Mouse (Mus musculus) CH12.LX (cell line): ENCODE data around the gene Tiam1. TPM values are rescaled to one million over a fixed set of nuclear protein-coding genes. Genes with fewer than 3 reads are reported as not detected.

Experiments used
- DNase-seq: peaks from one replicate; pipeline ENCODE4 v3.0.0-alpha.2; 2013; ENCODE audit errors: extremely low read depth
- H3K27ac ChIP-seq: 2 replicates; pipeline ENCODE4 v1.5.1; 2012; ENCODE audit warnings: low read depth, mild to moderate bottlenecking, control low read depth, moderate library complexity; ENCODE audit not compliant: insufficient read depth
- H3K27me3 ChIP-seq: replicated peaks from 2 replicates; pipeline ENCODE3; 2012; ENCODE audit warnings: inconsistent platforms
- H3K36me3 ChIP-seq, 2 experiments: replicated peaks in 1 of 2; 2 replicates each; pipeline versions ENCODE3 to v1.6.1; 2012; ENCODE audit warnings: inconsistent platforms in 1 of 2, low read length in 1 of 2, mild to moderate bottlenecking in 1 of 2, mixed read lengths in 1 of 2, moderate library complexity in 1 of 2; ENCODE audit not compliant: control insufficient read depth in 1 of 2, insufficient read depth in 1 of 2
- H3K4me1 ChIP-seq, 2 experiments: 2 replicates each; pipeline ENCODE4 v1.6.1; 2012; ENCODE audit warnings: inconsistent platforms in 1 of 2, moderate library complexity in 1 of 2; ENCODE audit not compliant: insufficient read depth in 2 of 2, control insufficient read depth in 1 of 2
- H3K4me2 ChIP-seq: 2 replicates; pipeline ENCODE4 v1.6.1; 2012; ENCODE audit warnings: low read depth, mild to moderate bottlenecking, control low read depth; ENCODE audit not compliant: poor library complexity, insufficient read depth, severe bottlenecking
- H3K4me3 ChIP-seq, 3 experiments: fragments of 150-350 bp in 1 of 3; sonication (generic) in 1 of 3; replicated peaks in 1 of 3; 2 replicates each; pipeline versions ENCODE3 to v1.5.1; 2011 to 2012; ENCODE audit warnings: low read depth in 2 of 3, low read length in 2 of 3, mild to moderate bottlenecking in 2 of 3, moderate library complexity in 2 of 3, control low read depth in 1 of 3, improper control_type of control experiment in 1 of 3, inconsistent platforms in 1 of 3, mixed read lengths in 1 of 3; ENCODE audit not compliant: poor library complexity in 1 of 3
- H3K79me2 ChIP-seq: replicated peaks from 2 replicates; pipeline ENCODE4 v1.6.1; 2012; ENCODE audit warnings: mild to moderate bottlenecking, moderate library complexity; ENCODE audit not compliant: control insufficient read depth, poor library complexity, insufficient read depth, severe bottlenecking; ENCODE audit errors: extremely low read depth
- H3K9ac ChIP-seq: 2 replicates; pipeline ENCODE4 v1.6.1; 2012; ENCODE audit warnings: low read depth, mild to moderate bottlenecking, control low read depth, moderate library complexity; ENCODE audit not compliant: insufficient read depth
- H3K9me3 ChIP-seq: replicated peaks from 2 replicates; pipeline ENCODE3; 2012; ENCODE audit warnings: low read length, inconsistent platforms, mixed read lengths
- BHLHE40 ChIP-seq: IDR thresholded peaks from 2 replicates; pipeline ENCODE4 v1.6.1; 2011; ENCODE audit warnings: mild to moderate bottlenecking, low read depth, low read length, improper control_type of control experiment
- CHD1 ChIP-seq: IDR thresholded peaks from 2 replicates; pipeline ENCODE4 v1.6.1; 2012; ENCODE audit warnings: low read depth, low read length, improper control_type of control experiment, inconsistent platforms
- EP300 ChIP-seq: IDR thresholded peaks from 2 replicates; pipeline ENCODE4 v1.6.1; 2011; ENCODE audit warnings: low read length, improper control_type of control experiment
- ETS1 ChIP-seq: conservative IDR thresholded peaks from 2 replicates; pipeline ENCODE4 v1.6.1; 2012; ENCODE audit warnings: low read depth, mild to moderate bottlenecking, inconsistent platforms, low read length, improper control_type of control experiment, moderate library complexity
- GABPA ChIP-seq: IDR thresholded peaks from 2 replicates; pipeline ENCODE4 v1.6.1; 2012; ENCODE audit warnings: low read depth, low read length, improper control_type of control experiment, inconsistent platforms; ENCODE audit not compliant: insufficient replicate concordance
- IRF4 ChIP-seq: IDR thresholded peaks from 2 replicates; pipeline ENCODE4 v1.6.1; 2014; ENCODE audit warnings: low read depth, mild to moderate bottlenecking, inconsistent platforms, low read length, improper control_type of control experiment
- JUN ChIP-seq: IDR thresholded peaks from 2 replicates; pipeline ENCODE4 v1.6.1; 2011; ENCODE audit warnings: low read depth, mild to moderate bottlenecking, low read length, improper control_type of control experiment, moderate library complexity; ENCODE audit not compliant: insufficient read depth
- JUND ChIP-seq: conservative IDR thresholded peaks from 2 replicates; pipeline ENCODE4 v1.6.1; 2011; ENCODE audit warnings: low read depth, low read length, improper control_type of control experiment
- KAT2A ChIP-seq: IDR thresholded peaks from 2 replicates; pipeline ENCODE4 v1.6.1; 2012; ENCODE audit warnings: low read length, improper control_type of control experiment, inconsistent platforms; ENCODE audit not compliant: insufficient replicate concordance
- MEF2A ChIP-seq: IDR thresholded peaks from 2 replicates; pipeline ENCODE4 v1.6.1; 2014; ENCODE audit warnings: low read depth, mild to moderate bottlenecking, inconsistent platforms, low read length, improper control_type of control experiment, borderline replicate concordance
- MYC ChIP-seq: IDR thresholded peaks from 2 replicates; pipeline ENCODE4 v1.6.1; 2011; ENCODE audit warnings: low read depth, mild to moderate bottlenecking, improper control_type of control experiment, low read length
- NELFE ChIP-seq: IDR thresholded peaks from 2 replicates; pipeline ENCODE4 v1.6.1; 2011; ENCODE audit warnings: low read depth, low read length, improper control_type of control experiment
- PAX5 ChIP-seq: IDR thresholded peaks from 2 replicates; pipeline ENCODE4 v1.6.1; 2012; ENCODE audit warnings: low read length, inconsistent platforms, mixed read lengths
- POLR2AphosphoS2 ChIP-seq: IDR thresholded peaks from 2 replicates; pipeline ENCODE4 v1.6.1; 2011; ENCODE audit warnings: low read depth, low read length, improper control_type of control experiment
- RAD21 ChIP-seq: IDR thresholded peaks from 2 replicates; pipeline ENCODE4 v1.6.1; 2011; ENCODE audit warnings: low read depth, mild to moderate bottlenecking, low read length, improper control_type of control experiment, moderate library complexity
- RCOR1 ChIP-seq: conservative IDR thresholded peaks from 2 replicates; pipeline ENCODE4 v1.6.1; 2012; ENCODE audit warnings: low read depth, mild to moderate bottlenecking, inconsistent platforms, low read length, improper control_type of control experiment
- TBP ChIP-seq: conservative IDR thresholded peaks from 2 replicates; pipeline ENCODE4 v1.6.1; 2011; ENCODE audit warnings: low read depth, low read length, improper control_type of control experiment
- TCF12 ChIP-seq: IDR thresholded peaks from 2 replicates; pipeline ENCODE4 v1.6.1; 2014; ENCODE audit warnings: low read depth, mild to moderate bottlenecking, inconsistent platforms, low read length, improper control_type of control experiment
- USF1 ChIP-seq: IDR thresholded peaks from 2 replicates; pipeline ENCODE4 v1.6.1; 2014; ENCODE audit warnings: low read depth, mild to moderate bottlenecking, inconsistent platforms, low read length, improper control_type of control experiment
- USF2 ChIP-seq: conservative IDR thresholded peaks from 2 replicates; pipeline ENCODE4 v1.6.1; 2011; ENCODE audit warnings: low read depth, low read length, improper control_type of control experiment
- ZC3H11A ChIP-seq: IDR thresholded peaks from 2 replicates; pipeline ENCODE4 v1.6.1; 2012; ENCODE audit warnings: low read depth, mild to moderate bottlenecking, inconsistent platforms, low read length, improper control_type of control experiment
- dilution Hi-C: fragments of 300-500 bp; cut with MboI; formaldehyde crosslinking; loops from 2 replicates; pipeline ENCODE4 v1.14.3; 2020; ENCODE audit warnings: low sequenced_read_pairs; ENCODE audit not compliant: extremely low pct_unique_long_range_greater_than_20kb, extremely low pct_ligation_motif_present
- in situ Hi-C: fragments of 300-500 bp; cut with MboI; formaldehyde crosslinking; loops from 3 replicates; pipeline ENCODE4 v1.14.3; 2019; ENCODE audit warnings: low sequenced_read_pairs, low pct_ligation_motif_present, low pct_unique_long_range_greater_than_20kb, mixed read lengths
- polyA plus RNA-seq: library from polyadenylated mRNA; unstranded; fragments of >175 nt; gene quantifications from 2 replicates; pipeline ENCODE4 v1.2.1, GENCODE M21; 2012; ENCODE audit warnings: low read depth; ENCODE audit not compliant: insufficient read length
- total RNA-seq, 2 experiments: library from RNA; depleted of rRNA; stranded (reverse); fragments of 300-350 nt in 1 of 2; fragments of >200 nt in 1 of 2; gene quantifications; 2 replicates each; pipeline ENCODE4 v1.2.3; 2012 to 2014

Gene Tiam1
- total and polyA plus RNA-seq, 3 experiments, result 0.03 to 0.40 (median 0.04) TPM

DNA sequence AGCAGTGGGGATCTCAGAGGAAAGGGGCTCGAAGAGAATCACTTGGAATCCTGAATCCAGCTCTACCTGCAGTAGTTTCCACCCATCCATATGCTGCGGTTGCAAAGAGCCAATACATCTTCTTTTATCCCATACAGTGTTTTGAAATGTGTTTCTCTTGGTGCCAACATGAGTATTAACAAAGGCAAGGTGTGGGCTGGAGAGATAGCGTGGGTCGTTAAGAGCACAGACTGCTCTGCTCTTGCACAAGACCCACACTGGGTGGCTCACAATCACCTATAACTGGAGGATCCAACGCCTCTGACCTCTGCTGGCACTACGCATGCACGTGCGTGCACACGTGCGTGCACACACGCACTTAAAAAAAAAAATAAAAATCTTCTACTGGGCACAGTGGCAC, 21.4 kb upstream of the Tiam1 start:
- Histone ChIP-seq H3K27ac (no peak overlapping the region), H3K9me3 (peaks cover 10% of the 10 kb centered on the region), H3K36me3 (no peaks in the 10 kb centered on the region), H3K4me1 (no peaks in the 10 kb centered on the region), H3K79me2 (no peaks in the 10 kb centered on the region), H3K9ac (no peak overlapping the region), H3K4me3 (no peak overlapping the region), H3K27me3 (peaks cover 46% of the 10 kb centered on the region), H3K4me2 (no peak overlapping the region)
- no peak for TF ChIP-seq ETS1
- TF ChIP-seq MEF2A, result no peak
- TF ChIP-seq TBP, result no peak
- no peak for TF ChIP-seq RAD21
- no peak for TF ChIP-seq PAX5
- no peak for TF ChIP-seq EP300
- no peak for TF ChIP-seq JUN
- TF ChIP-seq USF1, result no peak
- no peak for TF ChIP-seq IRF4
- no peak for TF ChIP-seq ZC3H11A
- no peak for TF ChIP-seq TCF12
- no peak for TF ChIP-seq KAT2A
- no peak for TF ChIP-seq JUND
- no peak for TF ChIP-seq USF2
- TF ChIP-seq GABPA, result no peak
- TF ChIP-seq MYC, result no peak
- TF ChIP-seq CHD1, result no peak
- in situ Hi-C loops (no loop called here), dilution Hi-C loops (no loop called here)
- DNase-seq, result no peak

DNA sequence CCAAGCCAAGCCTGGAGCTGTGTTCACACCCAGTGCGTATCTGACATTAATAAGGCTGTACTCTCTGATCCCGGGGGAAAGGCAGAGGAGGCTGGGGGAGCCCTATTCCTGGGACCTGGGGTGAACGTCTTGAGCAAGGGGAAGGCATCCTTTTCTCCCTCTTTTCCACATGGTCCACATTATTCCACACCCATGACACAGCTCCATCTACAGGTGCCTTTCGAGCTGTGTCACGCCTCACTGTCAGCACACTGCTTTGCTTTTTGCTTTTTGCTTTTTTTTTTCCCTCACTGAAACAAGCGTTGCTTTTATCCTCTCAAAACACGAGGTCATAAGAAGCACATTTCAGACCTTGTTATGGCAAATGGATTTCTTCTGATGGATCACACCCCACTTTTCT, 11.5 kb upstream of the Tiam1 start:
- no peaks in the 10 kb centered on the region for H3K4me1 ChIP-seq
- dilution Hi-C loops, result no loop called here
- DNase-seq, result no peak
- peaks cover 31% of the 10 kb centered on the region for H3K27me3 ChIP-seq
- no peaks in the 10 kb centered on the region for H3K36me3 ChIP-seq
- TF ChIP-seq BHLHE40 (no peak), POLR2AphosphoS2 (no peak), NELFE (no peak), TBP (no peak), JUN (no peak), TCF12 (no peak), RCOR1 (no peak)
- TF ChIP-seq, all 38 proteins: peak for 0
- Histone ChIP-seq H3K27ac (no peak overlapping the region), H3K79me2 (no peaks in the 10 kb centered on the region), H3K4me2 (no peak overlapping the region), H3K4me3 (no peak overlapping the region), H3K9ac (no peak overlapping the region), H3K9me3 (peaks cover 16% of the 10 kb centered on the region)
- in situ Hi-C loops, result no loop called here
